Mouse (Mus musculus): Measurements from ENCODE around the gene Krtap10-4. TPM values are rescaled to one million over a fixed set of nuclear protein-coding genes. Genes with fewer than 3 reads are reported as not detected.
"Not testable (repeated sequence)": the region's sequence is repeated elsewhere in the genome, so short reads cannot be mapped to it uniquely, and the experiment has no call there.

Gene Krtap10-4
- polyA plus RNA-seq, 1 experiment from 2014 or later, result not detected

GRCm38 (mm10) chr10:77783396-77783795 is 43.5 kb downstream of the Krtap10-4 start:
- H3K27ac ChIP-seq (replicated peaks); ATAC-seq (ENCODE audit: low FRiP score); H3K4me2 ChIP-seq; H3K4me1 ChIP-seq; H3K9me3 ChIP-seq (replicated peaks); H3K27me3 ChIP-seq (replicated peaks); H3K36me3 ChIP-seq; H3K4me3 ChIP-seq (replicated peaks); H3K9ac ChIP-seq (replicated peaks): not testable (repeated sequence)
- 92% methylated on average over 3 of the region's 3 CpGs for WGBS

- not testable (repeated sequence) for H3K4me3 ChIP-seq (replicated peaks); H3K9me3 ChIP-seq (replicated peaks); H3K4me2 ChIP-seq; H3K36me3 ChIP-seq; ATAC-seq (ENCODE audit: low FRiP score); H3K9ac ChIP-seq (replicated peaks); H3K27ac ChIP-seq (replicated peaks); H3K27me3 ChIP-seq (replicated peaks); H3K4me1 ChIP-seq
- 47% methylated on average over 1 of the region's 1 CpGs for WGBS
Measured at GRCm38 (mm10) chr10:77782442-77782841, 44.5 kb downstream of the Krtap10-4 start, which contains the start of gene Gm3250. Gene Gm3250 (minus strand): TSS chr10:77782542.

GRCm38 (mm10) chr10:77776844-77777243 is 50.1 kb downstream of the Krtap10-4 start, which contains the start of gene Gm7138:
Gene Gm7138 (minus strand): TSS chr10:77776944.
- not testable (repeated sequence) for H3K4me3 ChIP-seq (replicated peaks); ATAC-seq (ENCODE audit: low FRiP score); H3K27ac ChIP-seq (replicated peaks); H3K4me1 ChIP-seq; H3K9ac ChIP-seq (replicated peaks); H3K9me3 ChIP-seq (replicated peaks); H3K4me2 ChIP-seq; H3K27me3 ChIP-seq (replicated peaks); H3K36me3 ChIP-seq
- 83% methylated on average over 1 of the region's 1 CpGs for WGBS

Other genes starting within 250 kb of the Krtap10-4 start
- 73.9 and 91.7 TPM in 2 replicates for gene Pttg1ip, start 245.4 kb downstream of the Krtap10-4 start, polyA plus RNA-seq (2015; fragmentation: Nextera tagmentation; extraction: Ambion mirVana)
- 275 and 286 TPM in 2 replicates for gene Sumo3, start 221.0 kb downstream of the Krtap10-4 start, polyA plus RNA-seq (2015; fragmentation: Nextera tagmentation; extraction: Ambion mirVana)
- 1.4 and 2.4 TPM in 2 replicates for gene Gm49325, start 220.9 kb downstream of the Krtap10-4 start, polyA plus RNA-seq (2015; fragmentation: Nextera tagmentation; extraction: Ambion mirVana)
- gene Ube2g2, start 204.8 kb downstream of the Krtap10-4 start, polyA plus RNA-seq (2015; fragmentation: Nextera tagmentation; extraction: Ambion mirVana), result 77.1 and 79.6 TPM in 2 replicates
- gene Tspear, start 140.5 kb downstream of the Krtap10-4 start, polyA plus RNA-seq (2015; fragmentation: Nextera tagmentation; extraction: Ambion mirVana), result 1.6 and 1.9 TPM in 2 replicates
- not detected in 2 replicates for gene Gm19402, start 136.3 kb downstream of the Krtap10-4 start, polyA plus RNA-seq (2015; fragmentation: Nextera tagmentation; extraction: Ambion mirVana)
- gene Gm9508, start 129.9 kb downstream of the Krtap10-4 start, polyA plus RNA-seq (2015; fragmentation: Nextera tagmentation; extraction: Ambion mirVana), result not detected in 2 replicates
- not detected in 2 replicates for gene Gm10272, start 120.5 kb downstream of the Krtap10-4 start, polyA plus RNA-seq (2015; fragmentation: Nextera tagmentation; extraction: Ambion mirVana)
- gene Gm10024, start 115.6 kb downstream of the Krtap10-4 start, polyA plus RNA-seq (2015; fragmentation: Nextera tagmentation; extraction: Ambion mirVana), result not detected in 2 replicates
- gene Gm10142, start 111.3 kb downstream of the Krtap10-4 start, polyA plus RNA-seq (2015; fragmentation: Nextera tagmentation; extraction: Ambion mirVana), result not detected in 2 replicates
- not detected in 2 replicates for gene Krtap12-1, start 106.5 kb downstream of the Krtap10-4 start, polyA plus RNA-seq (2015; fragmentation: Nextera tagmentation; extraction: Ambion mirVana)
- not detected in 2 replicates for gene Gm10100, start 100.6 kb downstream of the Krtap10-4 start, polyA plus RNA-seq (2015; fragmentation: Nextera tagmentation; extraction: Ambion mirVana)
- gene Gm18596, start 84.5 kb downstream of the Krtap10-4 start, polyA plus RNA-seq (2015; fragmentation: Nextera tagmentation; extraction: Ambion mirVana), result not detected in 2 replicates
- not detected in 2 replicates for gene Gm9736, start 75.7 kb downstream of the Krtap10-4 start, polyA plus RNA-seq (2015; fragmentation: Nextera tagmentation; extraction: Ambion mirVana)
- not detected in 2 replicates for gene Gm3233, start 67.4 kb downstream of the Krtap10-4 start, polyA plus RNA-seq (2015; fragmentation: Nextera tagmentation; extraction: Ambion mirVana)
- not detected in 2 replicates for gene Gm3238, start 55.8 kb downstream of the Krtap10-4 start, polyA plus RNA-seq (2015; fragmentation: Nextera tagmentation; extraction: Ambion mirVana)
- not detected in 2 replicates for gene Gm7138, start 50.2 kb downstream of the Krtap10-4 start, polyA plus RNA-seq (2015; fragmentation: Nextera tagmentation; extraction: Ambion mirVana)
- not detected in 2 replicates for gene Gm3250, start 44.6 kb downstream of the Krtap10-4 start, polyA plus RNA-seq (2015; fragmentation: Nextera tagmentation; extraction: Ambion mirVana)
- not detected in 2 replicates for gene Gm7137, start 38.9 kb downstream of the Krtap10-4 start, polyA plus RNA-seq (2015; fragmentation: Nextera tagmentation; extraction: Ambion mirVana)
- gene Gm9639, start 32.0 kb downstream of the Krtap10-4 start, polyA plus RNA-seq (2015; fragmentation: Nextera tagmentation; extraction: Ambion mirVana), result not detected in 2 replicates
- not detected in 2 replicates for gene Gm19668, start 28.0 kb downstream of the Krtap10-4 start, polyA plus RNA-seq (2015; fragmentation: Nextera tagmentation; extraction: Ambion mirVana)
- gene Gm9507, start 15.3 kb downstream of the Krtap10-4 start, polyA plus RNA-seq (2015; fragmentation: Nextera tagmentation; extraction: Ambion mirVana), result not detected in 2 replicates
- not detected in 2 replicates for gene Gm2696, start 12.4 kb downstream of the Krtap10-4 start, polyA plus RNA-seq (2015; fragmentation: Nextera tagmentation; extraction: Ambion mirVana)
- gene Krtap10-10, start 8.9 kb upstream of the Krtap10-4 start, polyA plus RNA-seq (2015; fragmentation: Nextera tagmentation; extraction: Ambion mirVana), result not detected in 2 replicates
- not detected in 2 replicates for gene Gm36176, start 19.7 kb upstream of the Krtap10-4 start, polyA plus RNA-seq (2015; fragmentation: Nextera tagmentation; extraction: Ambion mirVana)
- gene Gm10318, start 25.8 kb upstream of the Krtap10-4 start, polyA plus RNA-seq (2015; fragmentation: Nextera tagmentation; extraction: Ambion mirVana), result 0.20 TPM in 1 of 2 replicates, not detected in the other
- not detected in 2 replicates for gene Gm3285, start 34.9 kb upstream of the Krtap10-4 start, polyA plus RNA-seq (2015; fragmentation: Nextera tagmentation; extraction: Ambion mirVana)
- 19.0 and 22.8 TPM in 2 replicates for gene Lrrc3, start 75.4 kb upstream of the Krtap10-4 start, polyA plus RNA-seq (2015; fragmentation: Nextera tagmentation; extraction: Ambion mirVana)
- 8.1 and 9.5 TPM in 2 replicates for gene Trpm2, start 143.5 kb upstream of the Krtap10-4 start, polyA plus RNA-seq (2015; fragmentation: Nextera tagmentation; extraction: Ambion mirVana)
- gene 1810043G02Rik, start 151.4 kb upstream of the Krtap10-4 start, polyA plus RNA-seq (2015; fragmentation: Nextera tagmentation; extraction: Ambion mirVana), result 48.5 and 51.5 TPM in 2 replicates
- gene Pfkl, start 183.0 kb upstream of the Krtap10-4 start, polyA plus RNA-seq (2015; fragmentation: Nextera tagmentation; extraction: Ambion mirVana), result 112 and 133 TPM in 2 replicates
- gene Dnmt3l, start 214.9 kb upstream of the Krtap10-4 start, polyA plus RNA-seq (2015; fragmentation: Nextera tagmentation; extraction: Ambion mirVana), result 0.09 TPM in 1 of 2 replicates, not detected in the other
- 0.18 and 2.5 TPM in 2 replicates for gene Aire, start 216.5 kb upstream of the Krtap10-4 start, polyA plus RNA-seq (2015; fragmentation: Nextera tagmentation; extraction: Ambion mirVana)
- gene Icosl, start 242.2 kb upstream of the Krtap10-4 start, polyA plus RNA-seq (2015; fragmentation: Nextera tagmentation; extraction: Ambion mirVana), result 0.81 and 3.0 TPM in 2 replicates